Mouse (Mus musculus) hindbrain, embryonic 13.5 days (tissue): ENCODE results near the gene Sec31a. TPM values are rescaled to one million over a fixed set of nuclear protein-coding genes. Genes with fewer than 3 reads are reported as not detected.

Experiments
- polyA plus RNA-seq: library from polyadenylated mRNA; unstranded; fragments of >200 nt; fragmentation: Nextera tagmentation; extraction: Ambion mirVana; gene quantifications from 2 replicates; pipeline ENCODE4 v1.2.1, GENCODE M21; 2015

Sec31a gene
- polyA plus RNA-seq, 1 experiment from 2014 or later: 95.9 TPM

Other genes with a start within 250 kb of the Sec31a start
- gene Lin54, start 84.4 kb upstream of the Sec31a start, polyA plus RNA-seq: 8.3 and 8.4 TPM in 2 replicates
- gene Cops4, start 102.1 kb upstream of the Sec31a start, polyA plus RNA-seq: 192 and 196 TPM in 2 replicates
- gene Plac8, start 156.0 kb upstream of the Sec31a start, polyA plus RNA-seq: 0.93 and 1.0 TPM in 2 replicates